Mouse (Mus musculus) thymus, adult 18-20 months (tissue): ENCODE results near the gene Zbtb9.

Source experiments
- DNase-seq, 2 experiments: peaks; one replicate each; pipeline ENCODE4 v3.0.0; 2022; ENCODE audit warnings: mixed read lengths in 2 of 2

The Zbtb9 gene

GRCm38 (mm10) chr17:27017564-27018499 lies 44.9 kb downstream of the Zbtb9 start:
- peak; percentile 78 to 84 for DNase-seq

- no peak for DNase-seq
These were observed 45.7 kb downstream of the Zbtb9 start for GRCm38 (mm10) chr17:27018555-27019196.

- DNase-seq, result no peak
These were observed 48.1 kb downstream of the Zbtb9 start for GRCm38 (mm10) chr17:27021076-27021475.

- DNase-seq, result no peak
These were observed 48.8 kb downstream of the Zbtb9 start for GRCm38 (mm10) chr17:27021736-27022135.

GRCm38 (mm10) chr17:27023342-27023741 lies 50.4 kb downstream of the Zbtb9 start:
- DNase-seq, result no peak

GRCm38 (mm10) chr17:27025326-27025902 lies 52.4 kb downstream of the Zbtb9 start:
- DNase-seq, result no peak

- DNase-seq, result no peak
These were observed 53.0 kb downstream of the Zbtb9 start for GRCm38 (mm10) chr17:27025951-27026350.

GRCm38 (mm10) chr17:27027460-27028283 lies 54.7 kb downstream of the Zbtb9 start:
- peak; percentile 45 to 72 for DNase-seq

GRCm38 (mm10) chr17:27028284-27028795 lies 55.4 kb downstream of the Zbtb9 start:
- DNase-seq, result peak; percentile 79 to 84

GRCm38 (mm10) chr17:27028909-27029308 lies 55.9 kb downstream of the Zbtb9 start, which contains the start of gene Bak1:
Bak1 (minus strand) TSS chr17:27029009.
- DNase-seq, result no peak

- no peak for DNase-seq
These were observed 56.5 kb downstream of the Zbtb9 start for GRCm38 (mm10) chr17:27029431-27029830.

- no peak for DNase-seq
These were observed 57.9 kb downstream of the Zbtb9 start for GRCm38 (mm10) chr17:27030896-27031295.

GRCm38 (mm10) chr17:27032328-27032727 lies 59.4 kb downstream of the Zbtb9 start:
- no peak for DNase-seq

- DNase-seq, result peak; percentile 46 to 61
These were observed 59.9 kb downstream of the Zbtb9 start for GRCm38 (mm10) chr17:27032869-27033268.

GRCm38 (mm10) chr17:27036465-27036864 lies 63.5 kb downstream of the Zbtb9 start:
- no peak for DNase-seq

- DNase-seq, result no peak
These were observed 65.5 kb downstream of the Zbtb9 start for GRCm38 (mm10) chr17:27038335-27039050.

GRCm38 (mm10) chr17:27039432-27040102 lies 66.6 kb downstream of the Zbtb9 start:
- no peak for DNase-seq

GRCm38 (mm10) chr17:27040304-27041045 lies 67.5 kb downstream of the Zbtb9 start:
- peak; percentile 35 for DNase-seq

GRCm38 (mm10) chr17:27041046-27041786 lies 68.2 kb downstream of the Zbtb9 start:
- no peak for DNase-seq

GRCm38 (mm10) chr17:27041787-27042055 lies 68.8 kb downstream of the Zbtb9 start:
- DNase-seq, result no peak
